Mouse (Mus musculus): ENCODE results near the gene Sgpp2.

The Sgpp2 gene

GRCm38 (mm10) chr1:78388848-78389247, 78.7 kb downstream of the Sgpp2 start:
- ChIA-PET CTCF (no interaction called here), POLR2A (no interaction called here)

DNA sequence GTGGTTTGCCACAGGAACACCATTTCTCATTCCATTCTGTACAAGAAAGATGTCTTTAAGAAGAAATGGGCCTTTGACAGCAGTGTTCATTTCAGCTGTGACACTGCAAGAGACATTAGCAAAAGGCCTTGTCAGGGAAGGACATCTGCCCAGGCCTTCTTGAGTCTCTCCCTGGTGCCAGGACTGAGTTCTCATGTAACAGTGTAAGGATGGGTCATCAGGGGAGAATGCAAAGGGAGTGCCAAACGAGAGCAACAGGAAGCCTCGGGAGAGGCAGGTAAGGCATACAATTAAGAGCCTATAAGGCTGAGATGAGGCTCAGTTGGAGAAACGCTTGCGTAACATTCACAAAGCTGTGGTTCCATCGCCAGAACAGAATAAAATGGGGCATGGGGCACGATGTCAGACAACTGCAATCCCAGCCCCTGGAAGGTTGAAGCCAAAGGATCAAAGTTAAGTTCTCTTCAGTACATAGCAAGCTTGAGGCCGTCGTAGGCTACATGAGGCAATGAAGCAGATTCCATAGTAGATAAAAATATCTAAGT, 85.1 kb downstream of the Sgpp2 start:
- ChIA-PET POLR2A (interaction anchor here in 1 of 4 experiments (0.6 kb wide), 1 partner anchor 620 kb away, joined by 3 read pairs; no protein-coding TSS in a partner anchor), CTCF (interaction anchor here in 1 of 4 experiments (0.7 kb wide), 1 partner anchor 225 kb away, joined by 3 read pairs; no protein-coding TSS in a partner anchor)

- ChIA-PET CTCF (no interaction called here), POLR2A (interaction anchor here in 1 of 4 experiments (0.6 kb wide), 1 partner anchor 621 kb away, joined by 3 read pairs; no protein-coding TSS in a partner anchor)
Observed at GRCm38 (mm10) chr1:78395737-78396136, 85.6 kb downstream of the Sgpp2 start.

GRCm38 (mm10) chr1:78396320-78396913, 86.3 kb downstream of the Sgpp2 start:
- ChIA-PET POLR2A (no interaction called here), CTCF (no interaction called here)

DNA sequence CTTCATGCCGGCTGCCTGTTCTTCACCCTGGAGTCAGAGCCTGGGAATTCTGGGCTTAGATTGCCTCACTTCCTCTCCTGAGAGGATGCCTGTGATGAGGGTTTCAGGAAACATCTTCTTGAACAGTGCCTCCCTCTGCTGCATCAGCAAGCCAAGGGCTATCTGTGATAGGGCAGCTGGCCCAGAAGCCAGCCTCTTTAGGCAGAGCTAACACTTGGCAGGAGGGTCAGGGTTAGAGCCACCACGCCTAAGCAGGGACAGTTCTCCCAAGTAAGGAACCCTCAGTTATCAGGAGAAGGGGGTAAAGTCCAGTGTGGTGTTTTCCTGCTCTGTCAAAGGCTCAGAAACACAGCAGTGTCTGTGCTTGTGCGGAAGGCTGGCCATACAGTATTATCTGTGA, 89.6 kb downstream of the Sgpp2 start:
- CTCF ChIA-PET: no interaction called here
- POLR2A ChIA-PET: no interaction called here

- ChIA-PET CTCF (no interaction called here), POLR2A (interaction anchor here in 1 of 4 experiments (0.5 kb wide), 1 partner anchor 79 kb away, joined by 6 read pairs; no protein-coding TSS in a partner anchor)
Observed at GRCm38 (mm10) chr1:78401413-78401812, 91.3 kb downstream of the Sgpp2 start.

DNA sequence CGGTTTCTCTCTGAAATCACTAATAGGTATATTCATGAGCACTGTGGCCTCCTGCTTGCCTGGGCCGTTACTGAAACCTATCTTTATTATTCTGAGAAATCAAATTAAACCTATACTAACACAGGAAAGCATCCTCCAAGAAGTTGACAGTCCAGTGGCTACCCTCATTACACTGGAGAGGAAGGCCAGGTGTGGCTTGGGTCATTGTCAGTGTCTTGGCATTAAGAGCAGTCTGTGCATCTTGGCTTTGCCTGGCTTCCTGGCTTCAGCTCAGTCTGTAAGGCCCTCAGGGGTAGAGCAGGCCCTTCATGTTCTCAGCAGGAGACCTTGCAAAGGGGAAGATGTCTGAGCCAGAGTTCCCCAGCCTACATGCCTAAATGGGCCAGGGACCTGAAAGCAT, 99.3 kb downstream of the Sgpp2 start:
- POLR2A ChIA-PET: no interaction called here
- CTCF ChIA-PET: no interaction called here

GRCm38 (mm10) chr1:78412668-78413067, 102.5 kb downstream of the Sgpp2 start:
- ChIA-PET POLR2A (no interaction called here), CTCF (no interaction called here)

GRCm38 (mm10) chr1:78414421-78414820, 104.3 kb downstream of the Sgpp2 start:
- ChIA-PET POLR2A (interaction anchor here in 1 of 4 experiments (0.8 to 1.5 kb wide), 2 partner anchors 14 to 440 kb away, joined by 3 read pairs; no protein-coding TSS in a partner anchor), CTCF (interaction anchor here in 1 of 4 experiments (0.6 kb wide), 1 partner anchor 1269 kb away, joined by 3 read pairs; no protein-coding TSS in a partner anchor)

GRCm38 (mm10) chr1:78417154-78417911, 107.2 kb downstream of the Sgpp2 start:
- ChIA-PET POLR2A (interaction anchor here in 1 of 4 experiments (0.6 to 1.0 kb wide), 2 partner anchors 12 to 471 kb away, joined by 3 to 4 read pairs; no protein-coding TSS in a partner anchor), CTCF (interaction anchor here in 1 of 4 experiments (0.7 kb wide), 1 partner anchor 153 kb away, joined by 4 read pairs; no protein-coding TSS in a partner anchor)

GRCm38 (mm10) chr1:78419593-78419992, 109.4 kb downstream of the Sgpp2 start:
- POLR2A ChIA-PET: interaction anchor here in 2 of 4 experiments (0.6 to 0.9 kb wide), 2 partner anchors 69 to 461 kb away, joined by 3 read pairs; partner anchors contain the start of gene Farsb (in 1 of the 2)

DNA sequence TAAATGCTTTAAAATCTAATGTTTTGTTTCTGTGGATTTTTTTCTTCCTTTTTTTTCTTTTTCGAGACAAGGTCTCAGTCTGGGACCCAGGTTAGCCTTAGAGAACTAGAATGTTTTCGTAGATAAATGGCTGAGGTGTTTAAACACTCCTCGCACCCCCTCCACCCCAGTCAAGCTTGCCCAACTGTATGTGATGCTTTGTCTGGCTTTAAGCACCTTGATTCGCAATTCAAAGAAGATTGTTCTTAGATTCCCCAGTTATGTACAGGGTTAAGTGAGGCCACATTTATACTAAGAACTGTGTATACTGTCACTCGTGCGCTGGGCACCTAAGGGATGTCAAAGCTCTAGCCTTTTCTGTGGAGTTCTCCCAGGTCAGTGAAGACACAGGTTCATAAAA, 110.1 kb downstream of the Sgpp2 start:
- CTCF ChIA-PET: interaction anchor here in 1 of 4 experiments (0.7 kb wide), 1 partner anchor 549 kb away, joined by 4 read pairs; no protein-coding TSS in a partner anchor
- POLR2A ChIA-PET: interaction anchor here in 2 of 4 experiments (0.6 kb wide), 2 partner anchors 424 to 462 kb away, joined by 3 read pairs; no protein-coding TSS in a partner anchor

More at GRCm38 (mm10) chr1:78419593-78419992, 109.4 kb downstream of the Sgpp2 start:
- CTCF ChIA-PET: interaction anchor here in 2 of 4 experiments (0.6 to 0.7 kb wide), 3 partner anchors 33 to 549 kb away, joined by 3 to 4 read pairs (median 4); no protein-coding TSS in a partner anchor

DNA sequence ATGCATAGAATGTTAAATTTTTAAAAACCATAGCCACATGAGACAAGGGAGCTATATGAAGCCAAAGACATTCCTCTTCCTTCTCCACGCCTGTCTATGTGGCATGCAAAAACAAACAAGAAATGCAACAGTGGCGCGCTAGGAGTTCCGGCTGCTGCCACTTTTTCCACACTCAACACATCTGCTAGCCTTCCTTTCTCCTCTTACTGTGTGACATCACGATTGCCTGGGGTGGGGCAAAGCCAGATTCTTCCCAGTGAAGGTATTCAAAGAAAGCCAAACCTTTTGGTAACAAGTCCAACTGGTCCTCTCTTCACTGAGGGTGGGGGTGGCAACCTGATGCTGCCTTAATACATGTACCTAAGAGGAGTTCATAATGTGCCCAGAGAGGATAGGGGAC, 111.6 kb downstream of the Sgpp2 start:
- ChIA-PET CTCF (no interaction called here), POLR2A (no interaction called here)

DNA sequence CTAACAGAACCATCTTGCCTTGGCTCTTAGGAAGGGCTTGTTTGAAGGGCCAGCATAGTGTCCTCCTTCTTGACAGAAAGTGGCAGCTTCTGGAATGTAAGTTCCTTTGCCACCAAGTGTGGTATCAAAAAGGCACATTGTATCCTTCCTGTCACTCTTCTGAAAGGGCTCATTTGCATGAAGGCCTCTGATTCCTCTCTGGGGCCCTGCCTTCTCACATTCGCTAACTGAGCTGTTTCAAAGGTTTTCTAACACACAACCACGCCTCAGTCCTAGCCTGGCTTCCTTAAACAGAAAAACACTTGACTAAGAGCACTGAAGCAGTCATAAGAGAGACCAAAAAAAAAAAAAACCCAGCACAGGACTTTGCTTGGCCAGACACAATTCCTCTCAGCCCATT, 112.4 kb downstream of the Sgpp2 start:
- POLR2A ChIA-PET: interaction anchor here in 1 of 4 experiments (1.2 to 1.5 kb wide), 3 partner anchors 10 to 53 kb away, joined by 3 to 6 read pairs (median 5); no protein-coding TSS in a partner anchor

DNA sequence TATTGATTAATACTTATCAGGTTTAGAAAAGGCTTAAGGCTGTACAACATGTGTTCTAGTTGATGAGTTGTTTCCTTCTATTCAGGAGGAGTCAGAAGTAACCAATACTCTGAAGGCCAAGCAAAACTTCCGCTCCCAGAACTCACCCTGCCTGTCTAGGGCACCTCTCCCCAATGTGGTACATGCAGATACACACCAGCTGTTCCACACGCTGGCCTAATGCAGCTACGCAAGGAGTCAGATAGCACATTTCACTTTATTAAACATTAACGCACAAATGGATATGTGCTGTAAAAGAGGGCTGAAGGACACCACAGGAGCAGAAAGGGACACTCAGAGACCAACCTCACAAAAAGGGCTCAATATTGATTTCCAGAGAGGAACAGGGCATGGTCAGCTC, 114.7 kb downstream of the Sgpp2 start:
- ChIA-PET POLR2A (interaction anchor here in 1 of 4 experiments (0.7 to 1.4 kb wide), 2 partner anchors 11 to 235 kb away, joined by 3 read pairs; no protein-coding TSS in a partner anchor), CTCF (no interaction called here)

More for the DNA sequence above, 112.4 kb downstream of the Sgpp2 start:
- CTCF ChIA-PET: no interaction called here

- CTCF ChIA-PET: no interaction called here
- POLR2A ChIA-PET: interaction anchor here in 1 of 4 experiments (0.7 to 1.4 kb wide), 3 partner anchors 12 to 235 kb away, joined by 3 to 4 read pairs (median 3); no protein-coding TSS in a partner anchor
Observed at GRCm38 (mm10) chr1:78425309-78425708, 115.2 kb downstream of the Sgpp2 start.

DNA sequence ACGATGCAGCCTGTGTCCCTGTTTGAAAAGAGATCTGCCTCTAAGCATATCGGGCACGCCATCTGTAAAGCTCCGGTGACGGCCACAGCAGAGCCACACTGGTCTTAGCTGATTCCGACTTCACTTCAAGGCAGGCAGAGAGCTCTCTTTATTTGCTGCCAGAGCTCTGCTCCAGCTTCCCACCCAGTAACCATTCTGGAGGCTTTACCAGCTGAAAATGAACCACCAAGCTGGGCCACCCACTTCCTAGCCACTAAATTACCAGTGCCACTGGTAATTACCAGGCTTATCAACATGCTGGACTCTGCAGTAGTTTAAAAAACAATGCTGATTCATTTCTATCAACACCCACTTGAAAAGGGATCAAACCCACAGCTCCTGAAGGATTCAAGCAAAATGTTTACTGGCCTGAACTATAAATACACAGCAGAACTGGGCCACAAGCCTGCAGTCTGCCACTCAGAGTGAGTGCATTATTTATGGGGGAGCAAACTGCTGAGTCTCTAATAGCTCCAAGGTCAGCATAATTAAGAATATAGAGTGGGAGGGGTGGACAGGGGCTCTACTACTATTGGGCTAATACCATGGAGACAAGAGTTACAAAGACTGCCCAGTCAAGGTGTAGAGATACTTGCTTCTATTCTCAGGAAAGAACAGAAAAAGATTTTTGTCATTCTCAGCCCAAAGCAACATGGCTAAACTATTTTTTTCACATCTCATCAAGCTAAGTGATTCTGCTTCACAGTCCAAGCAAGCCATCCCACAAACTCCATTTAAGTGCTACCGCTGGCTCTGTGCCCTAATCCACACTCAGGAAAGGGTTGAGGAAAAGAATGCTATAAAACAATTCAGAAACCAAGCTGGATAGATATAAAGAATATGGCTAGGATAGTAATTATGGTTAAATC, 115.9 kb downstream of the Sgpp2 start:
- CTCF ChIA-PET: interaction anchor here in 2 of 4 experiments (0.6 to 0.7 kb wide), 2 partner anchors 99 to 566 kb away, joined by 3 read pairs; no protein-coding TSS in a partner anchor
- POLR2A ChIA-PET: interaction anchor here in 1 of 4 experiments (0.6 to 1.4 kb wide), 5 partner anchors 12 to 221 kb away, joined by 3 to 6 read pairs (median 3); no protein-coding TSS in a partner anchor

GRCm38 (mm10) chr1:78426841-78427240, 116.7 kb downstream of the Sgpp2 start:
- POLR2A ChIA-PET: interaction anchor here in 1 of 4 experiments (0.6 to 1.3 kb wide), 5 partner anchors 13 to 1608 kb away, joined by 3 to 4 read pairs (median 3); partner anchors contain the start of gene Mogat1
- CTCF ChIA-PET: interaction anchor here in 1 of 4 experiments (0.7 kb wide), 1 partner anchor 99 kb away, joined by 3 read pairs; no protein-coding TSS in a partner anchor

Data from embryonic stem cell, embryonic (primary cell).